Mouse (Mus musculus): ENCODE results near the gene Hdac9.

DNA sequence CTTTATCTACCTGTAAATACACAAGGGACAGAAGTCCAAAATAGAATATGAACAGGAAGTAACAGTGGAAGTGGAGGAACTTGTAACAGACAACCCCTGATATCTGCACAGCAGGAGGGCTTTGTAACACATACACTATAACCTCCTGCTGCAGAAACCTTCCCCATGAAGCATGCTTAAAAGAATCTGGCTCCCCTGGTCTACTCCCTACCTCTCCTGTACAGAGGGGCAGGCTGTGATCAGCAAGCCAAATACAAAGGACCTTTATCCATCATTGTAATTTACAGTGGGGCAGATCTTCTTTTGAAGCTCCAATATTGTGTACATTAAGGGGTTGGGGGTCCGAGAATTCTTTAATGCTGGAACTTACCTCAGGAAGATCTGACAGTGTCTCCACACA is 80.0 kb downstream of the Hdac9 start:
- TF ChIP-seq CHD1 (IDR thresholded peaks at IDR 0.05; ENCODE audit: low read depth, low read length) (no peak), SMC3 (IDR thresholded peaks at IDR 0.05; ENCODE audit: low read depth, low read length) (no peak), MEF2A (IDR thresholded peaks at IDR 0.05; ENCODE audit: extremely low read depth, insufficient replicate concordance, low read depth, low read length, poor library complexity, severe bottlenecking) (no peak), MAZ (IDR thresholded peaks at IDR 0.05; ENCODE audit: low read depth, low read length) (no peak), E2F4 (IDR thresholded peaks at IDR 0.05; ENCODE audit: borderline replicate concordance, low read depth, low read length) (no peak), CHD2 (IDR thresholded peaks at IDR 0.05; ENCODE audit: low read length) (no peak), MYC (IDR thresholded peaks at IDR 0.05; ENCODE audit: low read depth, low read length) (no peak), CTCF (IDR thresholded peaks at IDR 0.05 in 2 of 3, conservative IDR thresholded peaks at IDR 0.05 in 1 of 3; ENCODE audit: control insufficient read depth in 1 of 3, insufficient read depth in 1 of 3, low read depth in 2 of 3, low read length in 3 of 3, poor library complexity in 1 of 3, severe bottlenecking in 1 of 3) (no peak)
